Mouse (Mus musculus) ES-Bruce4 (cell line): Measurements from ENCODE around the gene Snd1.

Source experiments
- CTCF ChIP-seq: IDR thresholded peaks from one replicate; pipeline ENCODE4 v1.8.1; 2011; ENCODE audit warnings: low read depth, low read length
- EP300 ChIP-seq: IDR thresholded peaks from 2 replicates; pipeline ENCODE4 v1.6.1; 2011; ENCODE audit warnings: low read depth, low read length; ENCODE audit not compliant: insufficient read depth

- TF ChIP-seq CTCF = no peak
- no peak for TF ChIP-seq EP300
Observed at GRCm38 (mm10) chr6:28751186-28751585, 276.2 kb downstream of the Snd1 start.
